Mouse (Mus musculus) gastrocnemius, postnatal 14 days (tissue): ENCODE results near the gene H60b. TPM values are rescaled to one million over a fixed set of nuclear protein-coding genes. Genes with fewer than 3 reads are reported as not detected.
"Not testable (repeated sequence)": the region's sequence is repeated elsewhere in the genome, so short reads cannot be mapped to it uniquely, and the experiment has no call there.

Source experiments
- DNase-seq: peaks from one replicate; pipeline ENCODE4 v3.0.0; 2021; ENCODE audit warnings: mixed read lengths
- intact Hi-C: fragments of 180-260 bp; cut with DNase I; formaldehyde crosslinking; loops from one replicate; pipeline ENCODE4 v1.15.1; 2025; ENCODE audit warnings: low total_unique reads
- long read RNA-seq, 2 experiments: library from polyadenylated mRNA; stranded (forward); transcript quantifications; one replicate each; pipeline ENCODE4 v2.0.0; 2021
- total RNA-seq, 2 experiments: library from RNA; stranded (reverse); gene quantifications; 2 replicates each; pipeline ENCODE4 v1.2.3; 2021

The H60b gene
- total RNA-seq = not detected
- long read RNA-seq, experiment 1, partial matches to known transcripts = 0 of 1 reads
- long read RNA-seq, experiment 1, other reads (novel, unspliced or antisense) = 1 of 1 reads
- long read RNA-seq, experiment 2 = 0 reads

DNA sequence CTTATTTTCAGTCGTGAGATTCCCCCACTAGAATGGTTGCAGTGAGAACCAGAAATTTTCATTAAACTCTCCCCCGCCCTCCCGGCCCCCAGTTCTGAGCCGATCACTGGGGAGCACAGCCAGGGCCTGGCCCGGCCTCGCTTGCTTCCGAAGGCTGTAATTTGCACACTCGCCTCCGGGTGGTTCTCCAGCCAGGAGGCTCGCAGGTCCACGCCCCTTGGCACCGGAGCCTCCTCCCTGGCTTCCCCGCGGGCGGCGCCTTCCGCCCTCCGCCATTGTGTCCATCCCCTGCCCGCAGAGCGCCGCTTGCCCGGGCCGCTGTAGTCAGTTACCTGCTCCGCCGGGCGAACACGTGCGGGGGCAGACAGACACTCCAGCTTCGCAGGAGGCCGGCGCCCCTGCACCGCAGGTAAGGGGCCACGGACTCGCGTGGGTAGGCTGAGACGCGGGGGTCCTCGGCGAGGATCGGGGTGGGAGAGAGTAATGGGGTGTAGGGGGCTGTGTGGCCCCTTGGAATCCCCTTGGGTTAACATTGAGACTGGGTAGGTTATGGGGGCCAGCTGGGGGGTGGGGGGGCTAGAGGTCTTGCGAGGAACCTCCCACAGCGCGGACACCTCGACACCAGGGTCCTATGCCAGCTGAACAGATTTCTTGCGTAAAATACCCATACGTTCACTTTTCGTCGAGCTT, at the start of gene H60b, which contains the start of gene Raet1e:
TSS of gene H60b (plus strand) at position 277 of the 690 bp plus-strand sequence.
TSS of gene Raet1e (plus strand) at position 260 of the 690 bp plus-strand sequence.
- intact Hi-C loops = not testable (repeated sequence)

DNA sequence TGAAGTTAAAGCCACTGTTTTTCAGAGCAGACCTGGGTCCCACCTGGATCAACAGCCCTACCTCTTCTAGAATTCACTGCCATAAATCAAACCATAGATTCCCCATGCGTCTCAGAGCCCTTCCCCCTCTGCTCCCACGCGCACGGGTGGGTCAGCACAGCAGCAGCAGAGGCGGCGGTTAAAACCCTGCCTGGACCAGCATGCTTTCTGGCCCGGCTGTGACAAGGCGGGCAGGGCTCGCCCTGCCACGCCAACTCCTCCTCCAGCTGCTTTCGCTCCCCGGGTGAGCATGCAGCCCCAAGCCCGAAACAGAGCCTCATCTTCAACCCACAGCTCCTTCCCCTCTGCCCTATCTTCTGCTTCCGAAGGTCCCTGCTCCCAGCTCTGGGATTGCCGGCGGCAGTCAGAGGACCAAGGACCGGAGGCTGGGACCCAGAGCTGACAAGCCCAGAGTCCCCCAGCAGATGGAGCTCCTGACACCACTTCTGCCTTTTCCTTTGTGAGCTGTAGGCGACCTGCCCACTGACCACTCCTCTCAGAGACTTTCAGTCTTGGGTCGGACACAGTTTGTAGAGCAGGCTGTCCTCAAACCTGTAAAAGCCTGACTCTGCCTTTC, 17.6 kb upstream of the H60b start:
- intact Hi-C loops = no loop called here
- peak; percentile 73 for DNase-seq

More for the DNA sequence above, at the start of gene H60b, which contains the start of gene Raet1e:
- DNase-seq = peak; percentile 60

DNA sequence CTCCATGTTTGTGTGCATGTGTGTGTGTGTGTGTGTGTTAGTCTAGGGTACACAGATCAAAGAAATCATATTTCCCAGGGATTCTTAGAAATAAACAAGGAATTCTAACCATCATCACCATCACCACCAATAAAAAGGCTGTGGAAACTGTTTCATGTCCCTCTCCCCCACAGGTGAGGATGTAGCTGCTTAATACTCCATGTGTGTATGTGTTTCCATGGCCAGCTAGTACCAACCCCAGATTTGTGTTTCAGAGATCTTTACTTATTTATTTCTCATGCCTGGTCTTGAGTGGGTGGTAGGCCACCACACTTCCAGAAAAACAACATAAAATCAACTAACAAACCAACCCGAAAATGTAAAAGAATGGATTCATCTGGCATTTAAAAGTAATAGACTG, 16.2 kb upstream of the H60b start:
- intact Hi-C loops, DNase-seq: not testable (repeated sequence)

DNA sequence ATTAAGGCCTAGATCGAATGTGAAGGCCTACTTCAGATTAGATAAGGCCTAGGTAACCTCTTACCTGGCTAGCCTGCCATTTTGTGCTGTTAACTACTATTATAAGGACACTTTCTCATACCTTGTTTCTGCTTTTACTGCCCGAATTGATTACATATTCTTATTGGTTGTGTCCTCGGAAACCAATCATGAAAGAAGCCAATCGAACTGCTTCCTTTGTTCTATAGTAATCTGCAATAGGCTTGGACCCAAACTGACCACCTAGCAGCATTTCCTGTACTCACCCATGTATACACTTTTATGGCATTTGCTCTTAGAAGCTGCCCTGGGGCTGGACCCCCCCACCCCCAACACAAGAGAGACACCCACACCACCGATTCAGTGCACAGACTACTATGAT, 15.5 kb upstream of the H60b start:
- no peak for DNase-seq
- intact Hi-C loops = no loop called here

DNA sequence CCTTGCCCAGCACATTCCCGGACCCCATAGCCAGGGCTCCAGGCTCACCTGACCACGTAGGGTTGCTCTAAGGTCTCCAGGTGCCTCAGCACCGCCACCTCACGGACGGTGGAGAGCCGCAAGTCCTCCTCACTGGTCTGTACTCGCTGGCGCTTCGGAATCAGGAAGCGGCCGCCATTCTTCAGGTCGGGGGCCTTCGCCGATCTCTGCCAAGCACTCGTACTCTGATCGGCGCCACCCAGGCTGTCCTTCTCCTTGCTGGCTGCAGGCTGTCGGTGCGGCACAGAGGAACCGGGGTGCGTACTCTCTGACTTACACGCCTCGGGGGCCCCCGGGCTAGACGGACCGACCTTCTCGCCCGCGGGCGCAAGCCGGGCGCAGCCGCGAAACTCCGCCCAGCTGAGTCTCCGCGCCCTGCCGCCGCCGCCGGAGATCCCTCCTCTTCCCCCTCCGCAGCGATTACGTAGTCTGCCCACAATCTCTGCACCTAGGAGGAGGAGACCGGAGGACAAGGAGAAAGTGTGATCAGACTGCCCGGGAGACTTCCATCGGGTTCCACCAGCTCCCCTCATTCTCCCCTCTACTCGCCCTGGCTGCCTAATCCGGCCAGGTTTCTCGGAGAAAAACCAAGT, 9.8 kb upstream of the H60b start:
- intact Hi-C loops = no loop called here
- peak; percentile 64 for DNase-seq

DNA sequence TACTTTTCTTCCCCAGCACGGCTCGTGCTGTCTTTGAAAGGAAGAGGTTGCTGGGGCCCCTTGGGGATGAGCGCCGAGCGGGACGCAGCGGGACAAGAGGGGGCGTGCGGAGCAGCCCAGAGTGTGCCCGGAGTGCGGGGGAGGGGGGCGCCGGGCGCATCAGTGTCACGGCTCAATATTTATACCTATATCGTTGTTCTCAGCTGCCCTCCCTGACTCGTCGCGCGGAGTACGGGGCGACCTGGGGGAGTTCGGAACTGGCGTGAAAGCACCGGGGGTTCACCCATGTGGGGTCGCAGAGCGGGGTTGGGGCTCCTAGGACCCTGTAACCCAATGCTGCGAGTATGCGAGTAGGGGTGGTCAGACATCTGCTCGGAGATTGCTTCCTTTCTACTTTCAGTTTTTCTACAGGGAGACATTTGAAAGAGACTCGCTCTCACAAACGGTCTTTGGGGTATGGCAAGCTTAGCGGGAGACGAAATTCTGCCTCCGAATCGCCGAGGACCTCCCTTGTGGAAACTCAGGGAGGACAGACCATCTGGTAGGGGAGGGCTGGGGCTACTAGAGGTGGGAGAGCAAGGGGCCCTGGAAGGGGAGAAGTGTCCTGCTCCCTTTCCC, 9.2 kb upstream of the H60b start, which contains the start of gene E030030I06Rik:
TSS of gene E030030I06Rik (minus strand) at position 198 of the 618 bp plus-strand sequence.
- intact Hi-C loops = no loop called here
- no peak for DNase-seq

DNA sequence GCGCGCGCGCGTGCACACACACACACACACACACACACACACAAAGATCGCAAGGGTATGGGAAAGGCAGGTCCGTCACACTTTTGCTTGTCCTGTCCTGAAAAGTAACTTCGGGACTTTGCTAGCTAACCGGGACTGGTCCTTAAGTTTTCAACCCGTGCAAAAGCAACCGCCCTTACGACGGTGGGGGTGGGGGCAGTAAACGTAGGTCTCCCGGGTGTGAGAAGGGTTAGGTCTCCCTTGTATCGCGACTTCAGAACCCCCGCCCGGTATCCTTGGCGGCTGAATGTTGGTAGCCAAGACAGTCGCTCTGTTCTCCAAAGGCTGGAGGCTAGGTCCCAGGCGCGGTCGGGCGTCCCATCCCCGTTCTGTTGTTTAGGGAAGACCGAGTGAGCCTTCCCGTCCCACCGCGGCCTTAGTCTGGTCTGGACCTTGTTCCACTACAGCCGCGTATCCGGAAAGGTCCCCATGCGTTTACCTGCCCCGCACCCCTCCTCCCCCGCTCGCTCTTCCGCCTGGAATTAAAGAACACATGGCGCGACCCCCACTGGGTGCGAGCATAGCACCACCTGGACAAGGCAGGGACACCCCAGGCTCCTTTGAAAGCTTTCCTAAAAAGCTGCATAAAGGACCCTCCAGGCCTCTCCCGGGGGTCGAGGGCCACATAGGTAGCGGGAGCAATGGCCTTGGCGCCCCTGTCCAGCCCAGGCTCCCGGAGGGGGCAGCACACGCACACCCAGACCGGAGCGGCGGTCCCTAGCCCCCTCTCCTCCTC, 8.5 kb upstream of the H60b start:
- intact Hi-C loops = no loop called here

DNA sequence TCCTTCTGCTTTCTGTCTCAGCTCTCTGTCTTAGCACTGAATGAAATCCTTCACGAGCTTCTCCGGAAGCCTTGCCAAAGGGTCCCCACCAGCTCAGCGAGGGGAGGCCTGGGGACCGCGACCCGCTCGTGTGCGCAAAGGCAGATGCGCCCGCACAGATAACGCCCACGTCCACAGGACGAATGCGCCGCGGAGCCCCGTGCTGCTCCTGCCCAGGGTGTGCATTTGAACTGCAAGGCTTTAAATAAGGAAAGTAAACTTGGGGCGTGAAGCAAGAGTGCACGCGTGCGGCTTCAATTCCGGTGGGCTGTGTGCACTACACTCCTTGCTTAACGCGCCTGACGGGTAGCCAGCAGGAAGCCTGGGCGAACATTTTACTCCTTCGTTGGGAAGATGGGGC, 7.8 kb upstream of the H60b start:
- no peak for DNase-seq
- intact Hi-C loops = no loop called here

More for the DNA sequence above, 8.5 kb upstream of the H60b start:
- DNase-seq = no peak

DNA sequence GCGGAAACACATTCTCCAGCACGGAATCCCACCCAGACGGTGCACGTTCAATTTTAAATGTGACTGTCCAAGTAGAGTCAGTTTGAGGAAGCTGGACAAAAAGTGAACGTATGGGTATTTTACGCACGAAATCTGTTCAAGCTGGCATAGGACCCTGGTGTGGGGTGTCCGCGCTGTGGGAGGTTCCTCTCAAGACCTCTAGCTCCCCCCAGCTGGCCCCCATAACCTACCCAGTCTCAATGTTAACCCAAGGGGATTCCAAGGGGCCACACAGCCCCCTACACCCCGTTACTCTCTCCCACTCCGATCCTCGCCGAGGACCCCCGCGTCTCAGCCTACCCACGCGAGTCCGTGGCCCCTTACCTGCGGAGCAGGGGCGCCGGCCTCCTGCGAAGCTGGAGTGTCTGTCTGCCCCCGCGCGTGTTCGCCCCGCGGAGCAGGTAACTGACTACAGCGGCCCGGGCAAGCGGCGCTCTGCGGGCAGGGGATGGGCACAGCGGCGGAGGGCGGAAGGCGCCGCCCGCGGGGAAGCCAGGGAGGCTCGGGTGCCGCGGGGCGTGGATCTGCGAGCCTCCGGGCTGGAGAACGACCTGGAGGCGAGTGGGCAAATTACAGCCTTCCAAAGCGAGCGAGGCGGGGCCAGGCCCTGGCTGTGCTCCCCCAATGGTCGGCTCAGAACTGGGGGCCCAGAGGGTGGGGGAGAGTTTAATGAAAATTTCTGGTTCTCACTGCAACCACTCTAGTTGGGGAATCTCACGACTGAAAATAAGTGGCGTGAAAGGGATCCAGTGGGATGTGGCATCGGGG, 7.1 kb upstream of the H60b start:
- DNase-seq, intact Hi-C loops: not testable (repeated sequence)

DNA sequence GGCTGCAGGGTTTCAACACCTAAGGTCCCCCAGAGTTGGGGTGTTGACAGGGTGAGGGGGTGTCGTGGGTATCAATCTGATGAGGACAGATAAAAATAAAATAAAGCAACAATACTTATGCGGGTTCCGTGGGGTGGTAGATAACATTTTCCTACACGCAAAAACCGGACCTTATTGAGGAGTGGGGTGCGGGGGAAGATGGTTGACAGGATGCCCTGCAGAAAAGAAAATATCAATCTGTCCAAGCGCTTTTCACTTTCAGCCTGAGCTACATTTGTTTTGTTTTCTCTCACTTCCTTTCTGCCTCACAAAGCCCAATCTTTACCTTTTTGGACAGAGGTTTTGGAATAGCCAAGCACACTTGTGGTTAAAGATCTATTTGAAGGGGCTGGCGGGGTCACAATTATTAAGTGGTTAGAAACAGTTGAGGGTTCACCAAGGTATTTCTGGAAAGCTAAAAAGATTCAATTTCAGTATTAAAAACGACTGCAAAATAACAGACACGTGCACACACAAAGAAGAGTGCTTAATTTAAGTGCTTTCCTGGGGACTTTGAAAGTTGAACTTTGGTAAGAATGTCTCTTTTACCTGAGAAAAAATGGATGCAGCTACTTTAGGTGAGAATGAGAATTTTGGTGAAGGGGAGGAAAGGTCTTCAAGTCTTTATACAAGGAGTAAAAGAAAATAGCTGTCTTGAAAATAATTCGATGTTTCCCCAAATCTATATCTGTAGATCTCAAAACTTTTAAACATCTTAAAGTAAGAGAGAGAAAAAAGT, 6.3 kb upstream of the H60b start:
- DNase-seq, intact Hi-C loops: not testable (repeated sequence)

DNA sequence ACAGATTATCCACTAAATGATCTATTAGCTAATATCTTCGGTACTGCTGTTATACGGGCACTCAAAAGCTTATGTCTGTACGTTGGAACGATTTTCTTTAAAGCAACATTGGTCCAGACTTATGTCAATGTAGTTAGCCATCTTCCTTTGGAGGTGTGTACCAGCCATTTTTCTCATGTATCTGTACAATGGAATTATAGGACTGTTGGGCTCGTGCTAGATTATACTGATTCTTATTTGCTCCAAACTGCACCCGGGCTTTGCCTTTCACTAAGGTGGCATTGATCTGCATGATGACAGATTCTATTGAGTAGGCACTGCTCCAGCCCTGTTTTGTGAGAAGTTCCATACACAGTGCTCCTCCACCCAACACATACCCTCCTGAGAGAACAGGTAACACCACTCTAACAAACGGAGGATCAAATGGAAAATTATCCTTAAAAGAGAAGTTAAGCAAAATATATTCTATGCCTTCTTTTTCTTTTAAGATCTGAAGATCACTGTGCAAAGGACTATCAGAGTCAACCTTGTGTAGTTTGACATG, 5.2 kb upstream of the H60b start:
- intact Hi-C loops, DNase-seq: not testable (repeated sequence)

DNA sequence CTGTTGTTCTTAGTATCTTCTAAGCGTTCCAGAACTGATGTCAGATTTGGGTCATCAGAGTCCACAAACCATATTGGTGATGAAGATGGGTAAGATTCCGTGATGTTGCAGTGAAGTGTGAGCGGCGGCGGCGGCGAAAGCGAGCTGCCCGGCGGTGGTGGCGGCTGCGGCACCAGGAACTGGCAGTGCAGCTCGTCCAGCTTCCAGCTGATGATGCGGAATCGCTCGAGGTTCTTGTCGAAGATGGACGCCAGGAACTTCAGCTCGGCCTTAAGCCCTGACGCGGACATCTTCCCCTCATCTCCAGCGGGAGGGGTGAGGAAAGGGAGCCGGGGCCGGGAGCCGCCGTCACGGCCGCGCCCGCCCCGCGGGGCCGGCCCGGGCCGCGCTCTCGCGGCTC, 4.3 kb upstream of the H60b start:
- DNase-seq, intact Hi-C loops: not testable (repeated sequence)

DNA sequence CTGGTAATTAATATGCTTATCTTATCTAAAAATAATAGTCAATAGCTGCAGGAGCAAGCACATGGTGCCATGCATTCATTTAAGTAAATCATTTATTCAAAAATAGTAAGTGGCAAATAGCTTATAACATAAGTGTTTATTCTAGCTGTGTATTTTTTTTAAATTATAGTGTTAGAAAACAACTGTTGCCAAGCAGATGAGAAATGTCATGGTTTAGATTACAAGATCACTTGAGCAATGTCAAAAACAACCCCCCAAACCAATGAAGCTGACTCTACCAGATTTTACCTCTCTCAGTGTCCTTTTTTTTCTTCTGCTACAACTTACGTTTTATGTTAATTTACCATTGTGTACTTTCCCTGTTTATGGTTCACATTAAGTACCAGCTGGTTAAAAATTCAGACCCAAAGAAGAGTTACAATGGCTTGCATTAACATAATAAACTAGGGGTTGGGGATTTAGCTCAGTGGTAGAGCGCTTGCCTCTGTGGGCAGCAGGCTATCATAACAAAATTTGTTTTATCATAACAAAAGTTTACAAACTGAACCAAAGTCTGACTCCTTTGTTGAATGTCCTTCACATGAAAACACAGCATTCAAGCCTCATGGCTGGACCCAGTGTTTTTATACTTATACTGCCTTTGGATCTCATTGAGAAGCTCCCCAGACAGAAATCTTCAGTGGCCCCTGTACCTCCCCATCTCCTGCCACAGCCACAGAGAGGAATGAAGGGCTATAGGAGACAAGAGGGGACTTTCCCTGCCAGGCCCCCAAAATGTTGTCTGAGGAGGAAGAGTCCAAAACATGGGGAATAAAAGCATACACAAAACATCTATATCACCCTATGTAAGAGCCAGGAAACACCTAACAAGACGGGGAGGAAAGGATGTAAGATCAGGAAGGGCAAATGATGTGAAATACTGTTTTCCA, 3.3 kb upstream of the H60b start:
- no peak for DNase-seq
- intact Hi-C loops = no loop called here

DNA sequence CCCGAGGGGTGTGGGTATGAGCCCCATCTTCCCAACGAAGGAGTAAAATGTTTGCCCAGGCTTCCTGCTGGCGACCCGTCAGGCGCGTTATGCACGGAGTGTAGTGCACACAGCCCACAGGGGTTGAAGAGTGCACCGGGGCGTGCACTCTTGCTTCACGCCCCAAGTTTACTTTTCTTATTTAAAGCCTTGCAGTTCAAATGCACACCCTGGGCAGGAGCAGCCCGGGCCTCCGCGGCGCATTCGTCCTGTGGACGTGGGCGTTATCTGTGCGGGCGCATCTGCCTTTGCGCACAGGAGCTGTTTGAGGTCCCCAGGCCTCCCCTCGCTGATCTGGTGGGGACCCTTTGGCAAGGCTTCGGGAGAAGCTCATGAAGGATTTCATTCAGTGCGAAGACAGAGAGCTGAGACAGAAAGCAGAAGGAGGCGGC, 760 bp downstream of the H60b start:
- DNase-seq = no peak
- intact Hi-C loops = no loop called here

DNA sequence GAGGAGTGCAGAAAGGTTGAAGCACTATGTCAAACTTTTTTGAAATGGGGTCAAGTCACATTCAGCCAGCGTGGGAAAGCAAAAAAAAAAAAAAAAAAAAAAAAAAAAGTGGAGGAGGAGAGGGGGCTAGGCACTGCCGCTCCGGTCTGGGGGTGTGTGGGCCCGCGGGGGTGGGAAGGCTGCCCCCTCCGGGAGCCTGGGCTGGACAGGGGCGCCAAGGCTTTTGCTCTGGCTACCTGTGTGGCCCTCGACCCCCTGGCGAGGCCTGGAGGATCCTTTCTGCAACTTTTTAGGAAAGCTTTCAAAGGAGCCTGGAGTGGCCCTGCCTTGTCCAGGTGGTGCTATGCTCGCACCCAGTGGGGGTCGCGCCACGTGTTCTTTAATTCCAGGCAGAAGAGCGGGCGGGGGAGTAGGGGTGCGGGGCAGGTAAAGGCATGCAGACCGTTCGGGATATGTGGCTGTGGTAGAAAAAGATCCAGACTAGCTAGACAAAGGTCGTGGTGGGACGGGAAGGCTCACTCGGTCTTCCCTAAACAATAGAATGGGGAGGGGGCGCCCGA, 1.3 kb downstream of the H60b start:
- intact Hi-C loops = loop anchor here (5.0 kb wide), 1 partner anchor 122 kb away; no protein-coding TSS in a partner anchor
- no peak for DNase-seq

DNA sequence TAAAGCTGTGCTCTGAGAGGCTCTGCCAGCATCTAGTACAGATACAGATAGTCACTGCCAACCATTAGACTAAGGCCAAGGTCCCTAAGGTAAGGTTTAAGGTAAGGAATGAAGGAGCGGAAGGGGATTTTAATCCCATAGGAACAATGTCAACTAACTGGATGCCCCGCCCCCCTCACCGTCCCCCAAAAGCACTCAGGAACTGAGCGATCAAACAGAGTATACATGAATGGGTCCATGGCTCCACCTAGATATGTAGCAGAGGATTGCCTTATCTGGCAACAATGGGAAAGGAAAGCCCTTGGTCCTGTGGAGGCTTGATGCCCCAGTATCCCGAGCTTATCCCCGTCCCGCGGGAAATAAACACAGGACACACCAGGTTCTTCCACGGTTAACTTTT, 4.9 kb downstream of the H60b start:
- intact Hi-C loops = loop anchor here (5.0 kb wide), 1 partner anchor 126 kb away; no protein-coding TSS in a partner anchor

More for the DNA sequence above, 4.9 kb downstream of the H60b start:
- DNase-seq = not testable (repeated sequence)
